Mouse (Mus musculus): ENCODE results near the gene Trank1. TPM values are rescaled to one million over a fixed set of nuclear protein-coding genes. Genes with fewer than 3 reads are reported as not detected.

The Trank1 gene
- polyA plus RNA-seq, 1 experiment: 0.75 TPM

GRCm38 (mm10) chr9:111372079-111372478 lies 60.5 kb downstream of the Trank1 start:
- Histone ChIP-seq H3K4me1 (ENCODE audit: control insufficient read depth, insufficient read depth, low read length) (no peaks in the 10 kb centered on the region), H3K4me3 (replicated peaks; ENCODE audit: control insufficient read depth, low read depth, low read length) (no peak overlapping the region), H3K27ac (ENCODE audit: control insufficient read depth, insufficient read depth, low read depth, low read length, poor library complexity) (no peak overlapping the region)
- TF ChIP-seq CTCF (IDR thresholded peaks at IDR 0.05; ENCODE audit: control insufficient read depth, insufficient read depth, low read length) (no peak), POLR2A (IDR thresholded peaks at IDR 0.05; ENCODE audit: borderline replicate concordance, control insufficient read depth, low read depth, low read length) (no peak)
- 81% methylated on average over 3 of the region's 3 CpGs for WGBS

- no peaks in the 10 kb centered on the region for H3K4me1 ChIP-seq (ENCODE audit: control insufficient read depth, insufficient read depth, low read length)
- no peak overlapping the region for H3K27ac ChIP-seq (ENCODE audit: control insufficient read depth, insufficient read depth, low read depth, low read length, poor library complexity)
- TF ChIP-seq POLR2A (IDR thresholded peaks at IDR 0.05; ENCODE audit: borderline replicate concordance, control insufficient read depth, low read depth, low read length) (no peak), CTCF (IDR thresholded peaks at IDR 0.05; ENCODE audit: control insufficient read depth, insufficient read depth, low read length) (no peak)
- WGBS: 74% methylated on average over 6 of the region's 6 CpGs
- H3K4me3 ChIP-seq (replicated peaks; ENCODE audit: control insufficient read depth, low read depth, low read length): no peak overlapping the region
Measured at GRCm38 (mm10) chr9:111377868-111378267, 66.3 kb downstream of the Trank1 start.

GRCm38 (mm10) chr9:111381056-111382025 lies 69.8 kb downstream of the Trank1 start:
- Histone ChIP-seq H3K4me1 (ENCODE audit: control insufficient read depth, insufficient read depth, low read length) (no peaks in the 10 kb centered on the region), H3K4me3 (replicated peaks; ENCODE audit: control insufficient read depth, low read depth, low read length) (no peak overlapping the region), H3K27ac (ENCODE audit: control insufficient read depth, insufficient read depth, low read depth, low read length, poor library complexity) (no peak overlapping the region)
- TF ChIP-seq CTCF (IDR thresholded peaks at IDR 0.05; ENCODE audit: control insufficient read depth, insufficient read depth, low read length) (no peak), POLR2A (IDR thresholded peaks at IDR 0.05; ENCODE audit: borderline replicate concordance, control insufficient read depth, low read depth, low read length) (no peak)
- WGBS: 74% methylated on average over 9 of the region's 9 CpGs

- WGBS: 77% methylated on average over 6 of the region's 6 CpGs
- TF ChIP-seq POLR2A (IDR thresholded peaks at IDR 0.05; ENCODE audit: borderline replicate concordance, control insufficient read depth, low read depth, low read length) (no peak), CTCF (IDR thresholded peaks at IDR 0.05; ENCODE audit: control insufficient read depth, insufficient read depth, low read length) (no peak)
- Histone ChIP-seq H3K27ac (ENCODE audit: control insufficient read depth, insufficient read depth, low read depth, low read length, poor library complexity) (no peak overlapping the region), H3K4me3 (replicated peaks; ENCODE audit: control insufficient read depth, low read depth, low read length) (no peak overlapping the region), H3K4me1 (ENCODE audit: control insufficient read depth, insufficient read depth, low read length) (no peaks in the 10 kb centered on the region)
Measured at GRCm38 (mm10) chr9:111382469-111382868, 70.9 kb downstream of the Trank1 start.

- TF ChIP-seq POLR2A (IDR thresholded peaks at IDR 0.05; ENCODE audit: borderline replicate concordance, control insufficient read depth, low read depth, low read length) (no peak), CTCF (IDR thresholded peaks at IDR 0.05; ENCODE audit: control insufficient read depth, insufficient read depth, low read length) (no peak)
- H3K4me1 ChIP-seq (ENCODE audit: control insufficient read depth, insufficient read depth, low read length): no peaks in the 10 kb centered on the region
- no peak overlapping the region for H3K27ac ChIP-seq (ENCODE audit: control insufficient read depth, insufficient read depth, low read depth, low read length, poor library complexity)
- 76% methylated on average over 3 of the region's 3 CpGs for WGBS
- no peak overlapping the region for H3K4me3 ChIP-seq (replicated peaks; ENCODE audit: control insufficient read depth, low read depth, low read length)
Measured at GRCm38 (mm10) chr9:111383046-111383445, 71.5 kb downstream of the Trank1 start.

GRCm38 (mm10) chr9:111383756-111384155 lies 72.2 kb downstream of the Trank1 start:
- Histone ChIP-seq H3K4me3 (replicated peaks; ENCODE audit: control insufficient read depth, low read depth, low read length) (no peak overlapping the region), H3K4me1 (ENCODE audit: control insufficient read depth, insufficient read depth, low read length) (no peaks in the 10 kb centered on the region), H3K27ac (ENCODE audit: control insufficient read depth, insufficient read depth, low read depth, low read length, poor library complexity) (no peak overlapping the region)
- TF ChIP-seq POLR2A (IDR thresholded peaks at IDR 0.05; ENCODE audit: borderline replicate concordance, control insufficient read depth, low read depth, low read length) (no peak), CTCF (IDR thresholded peaks at IDR 0.05; ENCODE audit: control insufficient read depth, insufficient read depth, low read length) (no peak)
- WGBS: 65% methylated on average over 3 of the region's 3 CpGs

- TF ChIP-seq CTCF (IDR thresholded peaks at IDR 0.05; ENCODE audit: control insufficient read depth, insufficient read depth, low read length): no peak
- no peak for TF ChIP-seq POLR2A (IDR thresholded peaks at IDR 0.05; ENCODE audit: borderline replicate concordance, control insufficient read depth, low read depth, low read length)
- WGBS: 75% methylated on average over 5 of the region's 5 CpGs
- H3K4me3 ChIP-seq (replicated peaks; ENCODE audit: control insufficient read depth, low read depth, low read length): no peak overlapping the region
- H3K4me1 ChIP-seq (ENCODE audit: control insufficient read depth, insufficient read depth, low read length): no peaks in the 10 kb centered on the region
- H3K27ac ChIP-seq (ENCODE audit: control insufficient read depth, insufficient read depth, low read depth, low read length, poor library complexity): no peak overlapping the region
Measured at GRCm38 (mm10) chr9:111385526-111386491, 74.3 kb downstream of the Trank1 start.

- 81% methylated on average over 2 of the region's 2 CpGs for WGBS
- H3K4me1 ChIP-seq (ENCODE audit: control insufficient read depth, insufficient read depth, low read length): no peaks in the 10 kb centered on the region
- TF ChIP-seq CTCF (IDR thresholded peaks at IDR 0.05; ENCODE audit: control insufficient read depth, insufficient read depth, low read length): no peak
- TF ChIP-seq POLR2A (IDR thresholded peaks at IDR 0.05; ENCODE audit: borderline replicate concordance, control insufficient read depth, low read depth, low read length): no peak
- H3K4me3 ChIP-seq (replicated peaks; ENCODE audit: control insufficient read depth, low read depth, low read length): no peak overlapping the region
- no peak overlapping the region for H3K27ac ChIP-seq (ENCODE audit: control insufficient read depth, insufficient read depth, low read depth, low read length, poor library complexity)
Measured at GRCm38 (mm10) chr9:111386569-111386968, 75.0 kb downstream of the Trank1 start.

All from bone marrow, adult 2 months (tissue).